Mouse (Mus musculus) cerebellum, adult 2 months (tissue): ENCODE results near the gene Slc40a1.

ENCODE experiments used
- CTCF ChIP-seq: fragments of 200-500 bp; IDR thresholded peaks from 2 replicates; pipeline ENCODE4 v1.5.1; 2011; ENCODE audit warnings: low read depth, mild to moderate bottlenecking, control low read depth, low read length, moderate library complexity, borderline replicate concordance; ENCODE audit not compliant: insufficient read depth
- POLR2A ChIP-seq: fragments of 200-500 bp; IDR thresholded peaks from 2 replicates; pipeline ENCODE4 v1.6.1; 2011; ENCODE audit warnings: low read length, control low read depth, borderline replicate concordance; ENCODE audit not compliant: insufficient read depth

GRCm38 (mm10) chr1:45860349-45860748 lies 66.0 kb downstream of the Slc40a1 start:
- no peak for TF ChIP-seq CTCF
- TF ChIP-seq POLR2A: no peak
